Mouse (Mus musculus) forebrain, embryonic 11.5 days (tissue): ENCODE results near the gene Lrrc15. TPM values are rescaled to one million over a fixed set of nuclear protein-coding genes. Genes with fewer than 3 reads are reported as not detected.

Source experiments
- ATAC-seq: fragments of 200-750 bp; cut with Nextera tagmentation; replicated peaks from 2 replicates; pipeline ENCODE4 v1.8.0; 2017; ENCODE audit warnings: moderate TSS enrichment; ENCODE audit not compliant: low FRiP score
- DNase-seq: peaks from one replicate; pipeline ENCODE4 v3.0.0-alpha.2; 2017; ENCODE audit warnings: low spot score
- H3K27ac ChIP-seq: fragments of 300-500 bp; sonication (generic); 2 replicates; pipeline ENCODE4 v1.5.1; 2014; ENCODE audit warnings: low read depth, low read length
- H3K27me3 ChIP-seq: fragments of 300-500 bp; sonication (generic); 2 replicates; pipeline ENCODE4 v1.6.1; 2014; ENCODE audit warnings: mild to moderate bottlenecking, low read length, mixed read lengths; ENCODE audit not compliant: control insufficient read depth, insufficient read depth
- H3K36me3 ChIP-seq: fragments of 300-500 bp; sonication (generic); 2 replicates; pipeline ENCODE4 v1.6.1; 2014; ENCODE audit warnings: mild to moderate bottlenecking, low read length, moderate library complexity, mixed read lengths; ENCODE audit not compliant: control insufficient read depth, insufficient read depth
- H3K4me1 ChIP-seq: fragments of 300-500 bp; sonication (generic); replicated peaks from 2 replicates; pipeline ENCODE4 v1.6.1; 2014; ENCODE audit warnings: low read length, mixed read lengths; ENCODE audit not compliant: control insufficient read depth, insufficient read depth
- H3K4me2 ChIP-seq: fragments of 300-500 bp; sonication (generic); 2 replicates; pipeline ENCODE4 v1.6.1; 2014; ENCODE audit warnings: low read depth, mild to moderate bottlenecking, low read length, moderate library complexity, mixed read lengths; ENCODE audit not compliant: severe bottlenecking
- H3K4me3 ChIP-seq: fragments of 300-500 bp; sonication (generic); 2 replicates; pipeline ENCODE4 v1.5.1; 2014; ENCODE audit warnings: low read depth, low read length
- H3K9ac ChIP-seq: fragments of 300-500 bp; sonication (generic); 2 replicates; pipeline ENCODE4 v1.6.1; 2014; ENCODE audit warnings: low read length
- H3K9me3 ChIP-seq: fragments of 300-500 bp; sonication (generic); 2 replicates; pipeline ENCODE4 v1.6.1; 2016; ENCODE audit warnings: low read length, mixed read lengths; ENCODE audit not compliant: control insufficient read depth
- WGBS: fragments of 180-500 bp; shearing (Covaris S2); extraction: QIAGEN DNeasy Blood & Tissue Kit; methylation state at CpG from one replicate; pipeline ENCODE4 v1.1.7; 2014; 5-methylcytosine and 5-hydroxymethylcytosine counted together
- polyA plus RNA-seq: library from polyadenylated mRNA; unstranded; fragments of >200 nt; fragmentation: Nextera tagmentation; extraction: Ambion mirVana; gene quantifications from 2 replicates; pipeline ENCODE4 v1.2.1, GENCODE M21; 2014

The Lrrc15 gene
- polyA plus RNA-seq = 0.40 and 1.1 TPM in 2 replicates

- H3K9ac ChIP-seq = peak within 1 kb of the TSS; percentile 37
- peak within 1 kb of the TSS; percentile 47 for H3K4me2 ChIP-seq
- no peak within 1 kb of the TSS for H3K27ac ChIP-seq
- no peaks in the 10 kb centered on the region for H3K9me3 ChIP-seq
- H3K27me3 ChIP-seq = peaks cover 20% of the 10 kb centered on the region
- H3K36me3 ChIP-seq = no peaks in the 10 kb centered on the region
- ATAC-seq (peak; percentile 49; the same call in 1 of the 2 replicates), DNase-seq (peak; percentile 78)
- 6% methylated on average over 34 of the region's 34 CpGs for WGBS
- H3K4me3 ChIP-seq = peak within 1 kb of the TSS; percentile 19; the same call in 1 of the 2 replicates
- peaks cover 4% of the 10 kb centered on the region; the same call in 1 of the 2 replicates for H3K4me1 ChIP-seq
These were observed at the start of gene Lrrc15 for GRCm38 (mm10) chr16:30282844-30283495. Gene Lrrc15, minus strand, starts transcription at chr16:30283256.

GRCm38 (mm10) chr16:30314236-30314635, 31.2 kb upstream of the Lrrc15 start:
- Histone ChIP-seq H3K9me3 (no peaks in the 10 kb centered on the region), H3K27me3 (peaks cover 20% of the 10 kb centered on the region), H3K36me3 (no peaks in the 10 kb centered on the region), H3K4me3 (no peak overlapping the region), H3K27ac (no peak overlapping the region), H3K4me1 (no peaks in the 10 kb centered on the region; the same call in 1 of the 2 replicates), H3K4me2 (no peak overlapping the region), H3K9ac (no peak overlapping the region)
- ATAC-seq = no peak
- DNase-seq = no peak

GRCm38 (mm10) chr16:30310647-30311046, 27.6 kb upstream of the Lrrc15 start, which contains the start of gene Gp5:
Gene Gp5, minus strand, starts transcription at chr16:30310779.
- Histone ChIP-seq H3K36me3 (no peaks in the 10 kb centered on the region), H3K27me3 (peaks cover 44% of the 10 kb centered on the region), H3K27ac (no peak within 1 kb of the TSS), H3K9ac (peak within 1 kb of the TSS; percentile 29), H3K9me3 (no peaks in the 10 kb centered on the region), H3K4me2 (peak within 1 kb of the TSS; percentile 100), H3K4me3 (peak within 1 kb of the TSS; percentile 55), H3K4me1 (peaks cover 11% of the 10 kb centered on the region)
- ATAC-seq (no peak), DNase-seq (no peak)

GRCm38 (mm10) chr16:30310171-30310515, 27.1 kb upstream of the Lrrc15 start:
- Histone ChIP-seq H3K9ac (no peak overlapping the region), H3K4me1 (peaks cover 11% of the 10 kb centered on the region), H3K27ac (no peak overlapping the region), H3K4me3 (no peak overlapping the region), H3K4me2 (no peak overlapping the region), H3K36me3 (no peaks in the 10 kb centered on the region), H3K27me3 (peaks cover 44% of the 10 kb centered on the region), H3K9me3 (no peaks in the 10 kb centered on the region)
- no peak for ATAC-seq
- DNase-seq = no peak
- WGBS = 51% methylated on average over 8 of the region's 8 CpGs

GRCm38 (mm10) chr16:30309395-30310170, 26.5 kb upstream of the Lrrc15 start:
- WGBS = 4% methylated on average over 34 of the region's 34 CpGs
- DNase-seq = peak; percentile 66
- Histone ChIP-seq H3K4me3 (peak overlapping the region; percentile 55), H3K27ac (no peak overlapping the region), H3K27me3 (peaks cover 44% of the 10 kb centered on the region), H3K4me1 (peaks cover 11% of the 10 kb centered on the region), H3K36me3 (no peaks in the 10 kb centered on the region), H3K9ac (peak overlapping the region; percentile 29), H3K9me3 (no peaks in the 10 kb centered on the region), H3K4me2 (peak overlapping the region; percentile 100)
- ATAC-seq = no peak

- H3K4me3 ChIP-seq = peak overlapping the region; percentile 55
- H3K9ac ChIP-seq = peak overlapping the region; percentile 55
- H3K9me3 ChIP-seq = no peaks in the 10 kb centered on the region
- no peaks in the 10 kb centered on the region for H3K36me3 ChIP-seq
- ATAC-seq (peak; percentile 42; the same call in 1 of the 2 replicates), DNase-seq (peak; percentile 74)
- H3K27ac ChIP-seq = no peak overlapping the region
- H3K27me3 ChIP-seq = peaks cover 44% of the 10 kb centered on the region
- WGBS = under 1% methylated on average over 72 of the region's 72 CpGs
- peak overlapping the region; percentile 100 for H3K4me2 ChIP-seq
- peaks cover 11% of the 10 kb centered on the region for H3K4me1 ChIP-seq
These were observed 25.7 kb upstream of the Lrrc15 start for GRCm38 (mm10) chr16:30308616-30309394.

- peaks cover 11% of the 10 kb centered on the region for H3K4me1 ChIP-seq
- ATAC-seq = no peak; the same call in 1 of the 2 replicates
- H3K36me3 ChIP-seq = no peaks in the 10 kb centered on the region
- DNase-seq = no peak
- no peaks in the 10 kb centered on the region for H3K9me3 ChIP-seq
- no peak overlapping the region for H3K27ac ChIP-seq
- peak overlapping the region; percentile 55 for H3K9ac ChIP-seq
- H3K4me2 ChIP-seq = peak overlapping the region; percentile 100
- peaks cover 44% of the 10 kb centered on the region for H3K27me3 ChIP-seq
- WGBS = 13% methylated on average over 29 of the region's 29 CpGs
- H3K4me3 ChIP-seq = peak overlapping the region; percentile 55
These were observed 25.0 kb upstream of the Lrrc15 start for GRCm38 (mm10) chr16:30307961-30308615.

GRCm38 (mm10) chr16:30307306-30307705, 24.2 kb upstream of the Lrrc15 start:
- peaks cover 11% of the 10 kb centered on the region for H3K4me1 ChIP-seq
- no peak overlapping the region for H3K4me3 ChIP-seq
- no peak for ATAC-seq
- no peak overlapping the region for H3K9ac ChIP-seq
- no peaks in the 10 kb centered on the region for H3K36me3 ChIP-seq
- H3K9me3 ChIP-seq = no peaks in the 10 kb centered on the region
- no peak overlapping the region for H3K4me2 ChIP-seq
- 57% methylated on average over 12 of the region's 12 CpGs for WGBS
- H3K27me3 ChIP-seq = peaks cover 44% of the 10 kb centered on the region
- no peak overlapping the region for H3K27ac ChIP-seq
- no peak for DNase-seq
